Mouse (Mus musculus) thymus, postnatal 4 days (tissue): ENCODE measurements around the gene 4933421I07Rik.

ENCODE experiments used
- DNase-seq: peaks from one replicate; pipeline ENCODE4 v3.0.0; 2021

Gene 4933421I07Rik

DNA sequence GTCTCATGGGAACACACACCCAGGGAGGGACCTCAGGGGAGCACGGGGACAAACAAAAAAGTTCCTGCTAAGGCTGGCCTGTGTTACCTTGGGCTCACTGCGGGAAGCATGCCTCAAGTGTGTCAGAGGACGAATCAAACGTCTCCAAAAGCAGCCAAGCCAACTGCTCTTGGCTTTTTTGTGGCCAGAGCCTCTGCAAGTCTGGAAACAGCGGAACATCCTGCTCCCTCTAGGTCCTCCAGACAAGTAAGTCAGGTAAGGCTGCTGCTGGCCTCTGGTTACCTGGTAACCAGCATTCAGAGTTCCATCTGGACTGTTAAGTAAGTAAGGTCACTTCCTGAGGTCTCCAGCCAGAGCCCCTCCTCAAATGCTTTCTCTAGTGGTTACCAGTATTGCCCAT lies at the start of gene 4933421I07Rik:
Gene 4933421I07Rik, minus strand, starts transcription at position 271 of the 400 bp plus-strand sequence.
- no peak for DNase-seq

- no peak for DNase-seq
These were observed 49.4 kb upstream of the 4933421I07Rik start for GRCm38 (mm10) chr7:42497356-42497755.

DNA sequence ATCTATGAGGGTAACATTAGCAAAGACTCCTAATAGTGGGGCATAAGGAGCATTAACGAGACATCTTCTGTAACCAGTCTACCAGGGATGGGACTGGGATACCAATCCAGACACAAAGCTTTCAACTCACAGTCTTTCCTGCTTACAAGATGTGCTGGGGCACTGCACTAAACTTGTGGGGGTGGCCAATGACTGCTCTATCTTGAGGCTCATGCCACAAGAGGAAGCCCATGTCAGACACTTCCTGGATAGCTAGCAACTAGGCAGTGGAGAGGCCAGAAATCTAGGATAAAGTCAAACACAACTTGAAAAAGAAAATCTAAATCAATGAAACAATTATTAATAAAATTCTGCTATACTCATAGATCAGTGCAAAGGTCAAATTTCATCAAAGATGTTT lies 48.3 kb upstream of the 4933421I07Rik start:
- DNase-seq: no peak

- DNase-seq: no peak
These were observed 42.9 kb upstream of the 4933421I07Rik start for GRCm38 (mm10) chr7:42490859-42491258.

- DNase-seq: no peak
These were observed 42.4 kb upstream of the 4933421I07Rik start for GRCm38 (mm10) chr7:42490358-42490757.

- no peak for DNase-seq
These were observed 6.7 kb upstream of the 4933421I07Rik start for GRCm38 (mm10) chr7:42454640-42455039.

DNA sequence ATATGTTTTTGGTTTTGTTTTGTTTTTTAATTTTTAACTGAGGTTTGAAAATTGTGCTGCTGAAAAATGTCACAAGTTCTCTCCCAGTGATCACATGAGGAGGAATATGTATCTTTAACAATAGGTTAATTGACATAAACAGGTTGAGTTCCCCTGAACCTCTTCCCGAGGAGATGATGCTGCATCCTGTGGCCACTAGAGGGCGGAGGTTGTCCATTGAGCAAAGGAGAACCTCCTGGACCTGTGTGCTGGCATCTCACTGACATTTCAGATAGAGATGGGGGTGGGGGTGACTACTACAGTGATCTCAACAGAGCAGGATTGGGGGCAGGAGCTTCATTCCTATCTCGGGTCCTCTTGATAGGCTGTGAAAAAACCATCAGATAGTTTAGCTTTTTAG lies 2.7 kb upstream of the 4933421I07Rik start:
- DNase-seq: peak; percentile 30

DNA sequence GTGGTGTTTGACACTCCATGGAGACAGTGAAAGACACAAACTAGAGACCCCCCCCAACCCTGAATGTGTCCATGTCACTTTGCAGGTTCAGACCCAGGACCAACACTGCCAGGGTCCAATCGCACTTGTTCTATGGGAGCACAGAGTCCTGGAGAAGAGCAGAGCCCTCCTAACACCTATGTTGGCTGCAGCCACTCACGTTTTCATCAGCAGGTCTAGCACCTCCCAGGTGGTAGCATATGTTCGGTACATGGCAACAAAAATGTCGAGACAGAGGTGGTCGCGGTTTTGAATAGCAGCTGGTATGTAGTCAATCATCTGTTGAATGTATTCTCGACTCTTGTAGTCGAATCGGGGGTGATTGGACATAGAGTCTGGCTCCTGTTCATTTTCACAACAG lies 568 bp downstream of the 4933421I07Rik start:
- DNase-seq: no peak
